25 mouse cellular contexts compared by ENCODE assay signal in the genomic region with DNA sequence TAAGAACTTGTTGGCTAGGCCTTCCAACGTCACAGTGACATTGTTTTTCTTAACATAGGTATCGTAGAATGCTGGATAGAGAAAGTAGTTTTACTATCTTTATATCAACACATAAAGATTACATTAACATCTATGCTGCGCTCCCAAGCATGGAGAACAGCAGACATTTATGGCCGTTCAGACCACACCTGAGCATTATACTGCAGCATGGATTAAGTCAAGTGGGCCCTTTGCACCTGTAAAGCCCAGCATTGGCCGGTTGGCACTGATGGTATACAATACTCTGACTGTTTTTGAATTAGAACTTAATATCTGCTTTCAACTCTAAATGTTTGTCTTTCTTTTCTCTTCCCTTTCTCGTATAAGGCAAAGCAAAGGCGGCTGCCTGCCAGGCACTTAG.
"Had no signal": no experiment of that assay in that cellular context is flagged by ENCODE, and none has a peak within 500 bp of the region (broad histone marks: within the 10 kb centered on the region; RNA-seq: fewer than 3 reads in every experiment).

No protein-coding gene starts in this region.

- H3K27ac ChIP-seq: forebrain, embryonic 15.5 days; heart, embryonic 13.5 days; heart, embryonic 15.5 days; hindbrain, embryonic 13.5 days; hindbrain, embryonic 15.5 days; hindbrain, postnatal 0 days; kidney, embryonic 15.5 days; kidney, postnatal 0 days; layer of hippocampus, adult 2 months; left cerebral cortex, adult 2 months; limb, embryonic 12.5 days; liver, embryonic 13.5 days had no signal

- H3K27me3 ChIP-seq: forebrain, embryonic 15.5 days; heart, embryonic 13.5 days; heart, embryonic 15.5 days; hindbrain, embryonic 13.5 days; hindbrain, embryonic 15.5 days; kidney, embryonic 15.5 days; limb, embryonic 12.5 days; liver, embryonic 13.5 days had no signal

- DNase-seq: forebrain, postnatal 0 days; gastrocnemius, postnatal 14 days; gastrocnemius, postnatal 36 days; heart, adult 18-20 months; heart, postnatal 14 days; heart, postnatal 36 days; kidney, adult 18-20 months; kidney, adult 8-10 months; kidney, postnatal 25 days; kidney, postnatal 4 days; liver; liver, embryonic 13.5 days had no signal

- H3K9ac ChIP-seq: forebrain, embryonic 15.5 days; forebrain, postnatal 0 days; heart, embryonic 13.5 days; heart, embryonic 15.5 days; hindbrain, embryonic 13.5 days; hindbrain, embryonic 15.5 days; kidney, embryonic 15.5 days; limb, embryonic 12.5 days; liver, embryonic 13.5 days had no signal

- H3K4me3 ChIP-seq: forebrain, embryonic 15.5 days; heart, embryonic 13.5 days; heart, embryonic 15.5 days; hindbrain, embryonic 13.5 days; hindbrain, embryonic 15.5 days; kidney, embryonic 15.5 days; layer of hippocampus, adult 2 months; left cerebral cortex, adult 2 months; limb, embryonic 12.5 days; liver, embryonic 13.5 days had no signal

- H3K4me2 ChIP-seq: forebrain, embryonic 15.5 days; heart, embryonic 11.5 days; heart, embryonic 13.5 days; heart, embryonic 15.5 days; hindbrain, embryonic 13.5 days; hindbrain, embryonic 15.5 days; kidney, embryonic 15.5 days; limb, embryonic 12.5 days; liver, embryonic 11.5 days; liver, embryonic 13.5 days had no signal

- ATAC-seq: forebrain, embryonic 15.5 days; forebrain, postnatal 0 days; hindbrain, postnatal 0 days had no signal

- H3K9me3 ChIP-seq: forebrain, embryonic 15.5 days; heart, embryonic 13.5 days; heart, embryonic 15.5 days; hindbrain, embryonic 13.5 days; hindbrain, embryonic 15.5 days; kidney, embryonic 15.5 days; limb, embryonic 12.5 days; liver, embryonic 13.5 days had no signal

- H3K36me3 ChIP-seq: forebrain, embryonic 15.5 days; heart, embryonic 13.5 days; heart, embryonic 15.5 days; hindbrain, embryonic 13.5 days; hindbrain, embryonic 15.5 days; kidney, embryonic 15.5 days; limb, embryonic 12.5 days; liver, embryonic 13.5 days had no signal
